Mouse (Mus musculus): ENCODE measurements around the gene Etv4. TPM values are rescaled to one million over a fixed set of nuclear protein-coding genes. Genes with fewer than 3 reads are reported as not detected.

The Etv4 gene
- total and polyA plus RNA-seq, 3 experiments = 2.4 to 3.1 (median 2.4) TPM

GRCm38 (mm10) chr11:101815103-101816085 is 30.2 kb upstream of the Etv4 start:
- H3K79me2 ChIP-seq (replicated peaks; ENCODE audit: control insufficient read depth, extremely low read depth, insufficient read depth, poor library complexity, severe bottlenecking) = no peaks in the 10 kb centered on the region
- TF ChIP-seq CTCF (conservative IDR thresholded peaks at IDR 0.05 in 1 of 2, IDR thresholded peaks at IDR 0.05 in 1 of 2; ENCODE audit: low read depth in 2 of 2, low read length in 2 of 2) (0 out of 4 replicates have a peak, but pooled peaks of 1 of the 2 experiments have one; percentile 1), NRF1 (IDR thresholded peaks at IDR 0.05; ENCODE audit: low read depth, low read length) (no peak)
- no peak overlapping the region for H3K27ac ChIP-seq (ENCODE audit: insufficient read depth, low read depth)
- H3K4me3 ChIP-seq (replicated peaks in 1 of 3; ENCODE audit: low read depth in 2 of 3, low read length in 2 of 3, poor library complexity in 1 of 3) = no peak overlapping the region
- peaks cover 58% of the 10 kb centered on the region for H3K27me3 ChIP-seq (replicated peaks)
- peaks cover 0 to 4% of the 10 kb centered on the region in 2 experiments; a peak in 1 of 4 replicates for H3K4me1 ChIP-seq (ENCODE audit: control insufficient read depth in 1 of 2, insufficient read depth in 2 of 2)
- H3K9me3 ChIP-seq (replicated peaks; ENCODE audit: low read length) = peaks cover 13% of the 10 kb centered on the region
- H3K4me2 ChIP-seq (ENCODE audit: insufficient read depth, low read depth, poor library complexity, severe bottlenecking) = no peak overlapping the region
- DNase-seq (ENCODE audit: extremely low read depth) = no peak
- in situ Hi-C loops (cut with MboI; ENCODE audit: low pct_ligation_motif_present, low pct_unique_long_range_greater_than_20kb, low sequenced_read_pairs) = loop anchor here (5.0 kb wide), 1 partner anchor 37 kb away; no protein-coding TSS in a partner anchor
- H3K36me3 ChIP-seq (replicated peaks in 1 of 2; ENCODE audit: control insufficient read depth in 1 of 2, insufficient read depth in 1 of 2, low read length in 1 of 2) = no peaks in the 10 kb centered on the region
- no peak overlapping the region for H3K9ac ChIP-seq (ENCODE audit: insufficient read depth, low read depth)
- dilution Hi-C loops (cut with MboI; ENCODE audit: extremely low pct_ligation_motif_present, extremely low pct_unique_long_range_greater_than_20kb, low sequenced_read_pairs) = no loop called here

DNA sequence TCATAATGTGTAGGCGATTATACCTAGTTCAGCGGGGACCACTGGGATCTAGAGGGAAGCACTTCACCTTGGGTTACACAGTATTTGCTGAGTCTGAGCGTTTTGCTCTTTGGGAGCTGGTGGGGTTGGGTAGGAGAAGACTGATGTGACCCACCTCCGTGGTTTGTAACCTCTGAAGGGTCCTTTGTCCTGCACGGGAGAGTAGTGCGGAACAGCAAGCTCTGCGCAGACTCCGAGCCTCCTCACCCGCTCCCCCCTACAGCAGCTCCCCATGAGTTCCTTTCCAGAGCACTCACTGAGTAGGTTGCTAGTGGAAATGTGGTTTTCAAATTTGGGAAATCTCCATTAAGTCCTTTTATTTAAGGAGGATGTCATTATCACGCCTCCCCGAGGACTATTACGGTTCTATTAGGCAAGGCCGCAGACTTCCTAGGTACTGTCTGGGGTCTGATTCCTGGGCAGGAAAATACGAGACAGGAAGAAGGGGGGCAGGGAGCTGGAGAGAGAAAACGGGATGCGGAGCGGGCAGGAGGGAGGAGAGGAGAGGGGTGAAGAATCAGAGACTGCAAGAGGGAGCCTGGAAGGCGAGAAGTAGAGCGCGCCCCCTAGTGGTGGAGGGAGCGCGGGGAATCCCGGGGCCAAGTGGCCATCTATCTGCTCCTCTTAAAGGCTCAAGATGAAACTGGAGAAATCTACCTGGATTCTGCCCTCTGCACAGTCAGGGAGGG is 29.4 kb upstream of the Etv4 start:
- Histone ChIP-seq H3K4me3 (replicated peaks in 1 of 3; ENCODE audit: low read depth in 2 of 3, low read length in 2 of 3, poor library complexity in 1 of 3) (no peak overlapping the region), H3K36me3 (replicated peaks in 1 of 2; ENCODE audit: control insufficient read depth in 1 of 2, insufficient read depth in 1 of 2, low read length in 1 of 2) (no peaks in the 10 kb centered on the region), H3K9me3 (replicated peaks; ENCODE audit: low read length) (peaks cover 7% of the 10 kb centered on the region), H3K9ac (ENCODE audit: insufficient read depth, low read depth) (no peak overlapping the region), H3K27me3 (replicated peaks) (peaks cover 64% of the 10 kb centered on the region), H3K4me2 (ENCODE audit: insufficient read depth, low read depth, poor library complexity, severe bottlenecking) (no peak overlapping the region), H3K79me2 (replicated peaks; ENCODE audit: control insufficient read depth, extremely low read depth, insufficient read depth, poor library complexity, severe bottlenecking) (no peaks in the 10 kb centered on the region), H3K27ac (ENCODE audit: insufficient read depth, low read depth) (no peak overlapping the region), H3K4me1 (ENCODE audit: control insufficient read depth in 1 of 2, insufficient read depth in 2 of 2) (peaks cover 0 to 4% of the 10 kb centered on the region in 2 experiments; a peak in 1 of 4 replicates)
- dilution Hi-C loops (cut with MboI; ENCODE audit: extremely low pct_ligation_motif_present, extremely low pct_unique_long_range_greater_than_20kb, low sequenced_read_pairs) = no loop called here
- peak; percentile 77 for DNase-seq (ENCODE audit: extremely low read depth)
- no peak for TF ChIP-seq JUN (IDR thresholded peaks at IDR 0.05; ENCODE audit: insufficient read depth, low read depth, low read length)
- peak; percentile 89 to 92 for TF ChIP-seq CTCF (conservative IDR thresholded peaks at IDR 0.05 in 1 of 2, IDR thresholded peaks at IDR 0.05 in 1 of 2; ENCODE audit: low read depth in 2 of 2, low read length in 2 of 2)
- no peak for TF ChIP-seq MAZ (IDR thresholded peaks at IDR 0.05; ENCODE audit: low read depth, low read length)
- peak; percentile 42 for TF ChIP-seq RAD21 (IDR thresholded peaks at IDR 0.05; ENCODE audit: low read depth, low read length)
- TF ChIP-seq NRF1 (IDR thresholded peaks at IDR 0.05; ENCODE audit: low read depth, low read length) = no peak
- no peak for TF ChIP-seq ELF1 (IDR thresholded peaks at IDR 0.05; ENCODE audit: low read depth, low read length)
- no peak for TF ChIP-seq KAT2A (IDR thresholded peaks at IDR 0.05; ENCODE audit: insufficient replicate concordance, low read length)
- peak; percentile 35; the same call in 1 of the 2 replicates for TF ChIP-seq IRF4 (IDR thresholded peaks at IDR 0.05; ENCODE audit: low read depth, low read length)
- no peak for TF ChIP-seq TCF12 (IDR thresholded peaks at IDR 0.05; ENCODE audit: low read depth, low read length)
- no peak for TF ChIP-seq HCFC1 (IDR thresholded peaks at IDR 0.05; ENCODE audit: low read depth, low read length)
- no peak for TF ChIP-seq ZNF384 (IDR thresholded peaks at IDR 0.05; ENCODE audit: low read depth, low read length)
- no peak for TF ChIP-seq GABPA (IDR thresholded peaks at IDR 0.05; ENCODE audit: insufficient replicate concordance, low read depth, low read length)
- TF ChIP-seq ETS1 (conservative IDR thresholded peaks at IDR 0.05; ENCODE audit: low read depth, low read length) = no peak
- TF ChIP-seq CHD1 (IDR thresholded peaks at IDR 0.05; ENCODE audit: low read depth, low read length) = no peak
- TF ChIP-seq MEF2A (IDR thresholded peaks at IDR 0.05; ENCODE audit: borderline replicate concordance, low read depth, low read length) = no peak
- no peak for TF ChIP-seq POLR2A (IDR thresholded peaks at IDR 0.05; ENCODE audit: low read depth, low read length)
- TF ChIP-seq SMC3 (IDR thresholded peaks at IDR 0.05; ENCODE audit: low read depth, low read length) = peak; percentile 63
- TF ChIP-seq RCOR1 (conservative IDR thresholded peaks at IDR 0.05; ENCODE audit: low read depth, low read length) = no peak
- TF ChIP-seq CHD2 (IDR thresholded peaks at IDR 0.05; ENCODE audit: low read length) = no peak
- TF ChIP-seq ZKSCAN1 (IDR thresholded peaks at IDR 0.05; ENCODE audit: borderline replicate concordance, low read depth, low read length) = no peak
- in situ Hi-C loops (cut with MboI; ENCODE audit: low pct_ligation_motif_present, low pct_unique_long_range_greater_than_20kb, low sequenced_read_pairs) = loop anchor here (5.0 kb wide), 3 partner anchors 38 to 158 kb away; no protein-coding TSS in a partner anchor
